Mouse (Mus musculus): Measurements from ENCODE around the gene Spen.

Spen gene

DNA sequence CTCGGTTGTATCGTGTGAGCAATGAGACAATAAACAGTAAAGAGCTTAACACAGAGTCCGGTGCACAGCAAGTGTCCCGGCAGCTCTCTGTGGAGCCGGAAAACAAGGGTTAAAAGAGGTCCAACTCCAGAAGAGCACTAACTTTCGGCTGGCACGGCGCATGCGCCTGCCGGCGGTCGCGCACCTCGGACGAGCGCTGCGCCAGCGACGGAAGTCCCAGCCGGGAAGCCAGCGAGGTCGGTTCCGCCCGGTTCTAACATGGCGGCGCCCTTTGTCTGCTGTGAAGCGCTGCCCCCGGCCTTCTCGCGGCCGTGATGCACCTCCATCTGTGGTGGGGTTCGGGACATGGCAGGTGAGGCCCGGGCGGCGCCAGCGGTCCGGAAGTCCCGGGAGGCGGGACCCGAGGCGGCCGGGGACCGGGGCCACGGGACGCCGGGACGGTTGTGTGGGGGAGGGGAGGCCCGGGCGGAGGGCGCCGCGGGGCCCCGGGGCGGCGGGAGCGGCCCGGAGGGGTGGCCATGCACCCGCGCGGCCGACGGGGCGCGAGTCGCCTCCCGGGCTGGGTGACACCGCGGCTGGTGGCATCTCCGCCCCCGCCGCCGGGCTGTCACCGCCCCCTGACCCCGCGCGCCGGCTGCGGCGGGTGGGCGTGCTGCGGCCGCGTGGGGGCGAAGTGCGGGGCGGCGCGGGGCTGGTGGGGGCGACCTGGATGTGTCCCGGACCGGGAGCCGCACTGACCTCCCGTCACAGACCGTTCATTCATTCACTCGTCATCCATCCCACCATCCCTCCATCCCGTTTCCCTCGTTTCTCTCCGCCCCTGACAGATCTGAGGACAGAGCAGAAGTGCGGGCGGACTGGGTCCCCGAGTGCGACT, 93.7 kb downstream of the Spen start, which contains the start of gene Zbtb17:
Gene Zbtb17 (plus strand): TSS at position 204 of the 877 bp plus-strand sequence.
- DNase-seq (ENCODE audit: low read depth, low spot score), result peak; percentile 92
- Histone ChIP-seq H3K27me3 (ENCODE audit: control insufficient read depth, insufficient read depth, low read length, poor library complexity, severe bottlenecking) (no peaks in the 10 kb centered on the region; the same call in 1 of the 2 replicates), H3K36me3 (ENCODE audit: control insufficient read depth, insufficient read depth, low read length, poor library complexity, severe bottlenecking) (no peaks in the 10 kb centered on the region; the same call in 1 of the 2 replicates)

- DNase-seq (ENCODE audit: low read depth, low spot score), result no peak
- no peaks in the 10 kb centered on the region; the same call in 1 of the 2 replicates for H3K27me3 ChIP-seq (ENCODE audit: control insufficient read depth, insufficient read depth, low read length, poor library complexity, severe bottlenecking)
Observed at GRCm38 (mm10) chr4:141443641-141444429, 94.6 kb downstream of the Spen start.

DNA sequence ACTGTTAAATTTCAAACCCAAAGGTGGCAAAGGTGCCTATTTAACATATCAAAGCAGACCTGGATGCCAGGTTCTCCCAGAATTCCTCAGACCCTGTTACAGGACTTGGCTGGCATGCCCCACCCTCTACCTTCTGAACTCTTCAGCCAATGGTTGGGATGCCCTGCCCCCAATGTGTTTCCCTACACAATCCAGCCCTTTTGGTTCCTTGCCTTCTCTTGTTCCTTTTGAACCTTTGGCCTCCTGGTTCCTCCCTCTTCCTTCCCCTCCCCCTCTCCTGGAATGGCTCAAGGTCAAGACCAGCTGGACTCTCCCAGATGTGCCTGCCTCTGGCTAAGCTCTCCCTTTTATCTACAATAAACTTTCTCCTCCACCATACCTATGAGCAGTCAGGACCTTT, 97.5 kb downstream of the Spen start:
- no peaks in the 10 kb centered on the region; the same call in 1 of the 2 replicates for H3K27me3 ChIP-seq (ENCODE audit: control insufficient read depth, insufficient read depth, low read length, poor library complexity, severe bottlenecking)
- no peak for DNase-seq (ENCODE audit: low read depth, low spot score)
- H3K36me3 ChIP-seq (ENCODE audit: control insufficient read depth, insufficient read depth, low read length, poor library complexity, severe bottlenecking), result no peaks in the 10 kb centered on the region

More at GRCm38 (mm10) chr4:141443641-141444429, 94.6 kb downstream of the Spen start:
- no peaks in the 10 kb centered on the region; the same call in 1 of the 2 replicates for H3K36me3 ChIP-seq (ENCODE audit: control insufficient read depth, insufficient read depth, low read length, poor library complexity, severe bottlenecking)

GRCm38 (mm10) chr4:141439083-141439803, 99.2 kb downstream of the Spen start:
- no peaks in the 10 kb centered on the region for H3K36me3 ChIP-seq (ENCODE audit: control insufficient read depth, insufficient read depth, low read length, poor library complexity, severe bottlenecking)
- DNase-seq (ENCODE audit: low read depth, low spot score), result no peak
- H3K27me3 ChIP-seq (ENCODE audit: control insufficient read depth, insufficient read depth, low read length, poor library complexity, severe bottlenecking), result no peaks in the 10 kb centered on the region; the same call in 1 of the 2 replicates

DNA sequence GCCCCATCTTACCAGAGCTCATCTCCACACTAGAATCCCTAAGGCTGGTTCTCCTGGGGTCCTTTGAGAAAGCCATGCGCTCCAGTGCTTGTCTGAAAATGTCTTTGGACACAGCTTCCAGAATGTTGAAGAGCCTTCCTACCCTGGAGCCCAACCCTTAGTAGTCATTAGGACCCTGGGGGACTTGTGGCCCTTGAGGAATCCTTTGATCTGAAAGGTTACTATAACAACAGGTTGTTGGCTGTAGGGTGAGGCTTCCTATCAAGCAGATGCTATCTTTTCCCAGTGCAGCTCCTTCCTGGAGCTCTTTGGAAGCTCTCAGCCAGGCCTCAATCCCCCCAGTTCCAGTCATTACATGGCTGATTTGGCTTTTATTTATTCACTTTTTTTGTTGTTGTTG, 102.4 kb downstream of the Spen start, which contains the start of gene Srarp:
Gene Srarp (minus strand): TSS at position 132 of the 400 bp plus-strand sequence.
- H3K36me3 ChIP-seq (ENCODE audit: control insufficient read depth, insufficient read depth, low read length, poor library complexity, severe bottlenecking), result no peaks in the 10 kb centered on the region
- no peaks in the 10 kb centered on the region for H3K27me3 ChIP-seq (ENCODE audit: control insufficient read depth, insufficient read depth, low read length, poor library complexity, severe bottlenecking)

GRCm38 (mm10) chr4:141433191-141433590, 105.2 kb downstream of the Spen start:
- no peaks in the 10 kb centered on the region for H3K36me3 ChIP-seq (ENCODE audit: control insufficient read depth, insufficient read depth, low read length, poor library complexity, severe bottlenecking)
- DNase-seq (ENCODE audit: low read depth, low spot score), result no peak

More for the DNA sequence above, 102.4 kb downstream of the Spen start, which contains the start of gene Srarp:
- DNase-seq (ENCODE audit: low read depth, low spot score), result no peak

DNA sequence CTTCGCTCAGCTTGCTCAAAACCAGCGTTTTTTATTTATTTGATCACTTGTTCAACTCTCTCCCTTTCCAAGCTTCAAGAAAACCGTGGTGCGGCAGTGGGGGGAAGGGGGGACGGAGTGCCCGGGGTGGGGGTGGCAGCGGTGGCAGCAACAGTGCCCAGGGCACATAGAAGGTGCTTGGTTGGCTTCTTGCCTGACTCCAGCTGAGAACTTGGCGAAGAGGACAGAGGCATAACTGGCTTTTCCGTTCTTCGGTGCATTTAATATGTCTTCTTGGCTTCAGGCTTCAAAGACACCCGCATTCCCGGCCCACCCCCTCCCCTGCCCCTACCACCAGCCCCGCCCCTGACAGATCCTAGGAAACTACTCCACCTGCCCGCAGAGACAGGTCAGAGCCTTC, 105.7 kb downstream of the Spen start:
- DNase-seq (ENCODE audit: low read depth, low spot score), result no peak
- Histone ChIP-seq H3K27me3 (ENCODE audit: control insufficient read depth, insufficient read depth, low read length, poor library complexity, severe bottlenecking) (no peaks in the 10 kb centered on the region), H3K36me3 (ENCODE audit: control insufficient read depth, insufficient read depth, low read length, poor library complexity, severe bottlenecking) (no peaks in the 10 kb centered on the region)

More at GRCm38 (mm10) chr4:141433191-141433590, 105.2 kb downstream of the Spen start:
- H3K27me3 ChIP-seq (ENCODE audit: control insufficient read depth, insufficient read depth, low read length, poor library complexity, severe bottlenecking), result no peaks in the 10 kb centered on the region

DNA sequence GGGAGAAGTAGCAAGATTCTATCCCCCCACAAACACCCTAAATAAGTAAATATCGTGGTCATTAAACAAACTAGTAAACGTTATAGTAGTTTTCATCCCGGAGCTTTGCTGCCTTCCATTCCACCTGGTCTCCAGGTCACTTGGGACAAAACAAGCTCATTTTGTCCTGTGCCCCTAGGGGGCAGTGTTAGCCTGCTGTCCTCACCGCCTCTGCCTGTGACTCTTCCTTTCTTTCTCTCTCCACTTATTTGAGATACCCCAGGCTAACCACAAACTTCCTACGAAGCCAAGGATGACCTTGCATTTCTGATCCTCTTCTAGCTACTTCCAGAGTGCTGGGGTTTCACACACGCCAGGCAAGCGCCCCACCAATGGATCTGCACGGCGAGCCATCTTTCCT, 107.4 kb downstream of the Spen start:
- H3K36me3 ChIP-seq (ENCODE audit: control insufficient read depth, insufficient read depth, low read length, poor library complexity, severe bottlenecking), result no peaks in the 10 kb centered on the region
- H3K27me3 ChIP-seq (ENCODE audit: control insufficient read depth, insufficient read depth, low read length, poor library complexity, severe bottlenecking), result no peaks in the 10 kb centered on the region
- DNase-seq (ENCODE audit: low read depth, low spot score), result peak; percentile 80

- DNase-seq (ENCODE audit: low read depth, low spot score), result peak; percentile 33
- no peaks in the 10 kb centered on the region for H3K36me3 ChIP-seq (ENCODE audit: control insufficient read depth, insufficient read depth, low read length, poor library complexity, severe bottlenecking)
- H3K27me3 ChIP-seq (ENCODE audit: control insufficient read depth, insufficient read depth, low read length, poor library complexity, severe bottlenecking), result no peaks in the 10 kb centered on the region
Observed at GRCm38 (mm10) chr4:141429847-141430246, 108.5 kb downstream of the Spen start.

DNA sequence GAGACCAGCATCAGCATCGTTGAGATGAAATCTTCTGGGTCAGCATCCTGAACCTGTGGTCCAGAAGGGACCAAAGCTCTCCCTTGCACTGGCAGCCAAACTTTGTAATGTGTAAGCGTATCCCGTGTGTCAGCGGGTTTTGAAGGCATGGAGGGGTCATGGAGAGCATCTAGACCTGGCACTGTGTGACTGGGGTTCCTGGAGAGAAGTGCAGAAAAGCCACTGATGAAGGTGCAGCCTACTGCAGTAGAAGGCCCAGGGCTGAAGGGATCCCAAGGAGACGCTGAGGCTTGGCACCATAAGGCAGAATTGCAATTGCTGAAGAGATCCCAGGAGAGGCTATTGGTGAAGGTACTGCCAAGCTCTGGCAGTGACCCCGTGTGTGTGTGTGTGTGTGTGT, 109.0 kb downstream of the Spen start:
- DNase-seq (ENCODE audit: low read depth, low spot score), result no peak
- H3K27me3 ChIP-seq (ENCODE audit: control insufficient read depth, insufficient read depth, low read length, poor library complexity, severe bottlenecking), result no peaks in the 10 kb centered on the region
- H3K36me3 ChIP-seq (ENCODE audit: control insufficient read depth, insufficient read depth, low read length, poor library complexity, severe bottlenecking), result no peaks in the 10 kb centered on the region

DNA sequence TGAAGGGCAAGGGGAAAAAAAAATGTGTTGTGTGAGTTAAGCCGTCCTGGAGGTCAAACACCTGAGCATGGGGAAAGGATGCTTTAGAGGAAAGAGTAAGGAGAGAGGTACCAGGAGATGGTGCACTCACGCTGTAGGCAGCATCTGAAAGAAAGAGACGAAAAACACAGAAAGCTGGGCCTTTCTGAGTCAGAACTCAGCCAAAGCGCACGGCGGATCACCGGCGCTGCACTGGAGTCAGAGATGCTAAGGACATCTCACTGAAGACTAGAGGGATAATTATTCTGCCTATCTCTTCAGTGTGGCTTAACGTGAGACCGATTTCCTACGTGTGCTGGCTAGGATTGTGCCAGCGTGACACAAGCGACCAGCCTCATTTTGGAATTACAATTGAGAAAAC, 110.5 kb downstream of the Spen start:
- H3K27me3 ChIP-seq (ENCODE audit: control insufficient read depth, insufficient read depth, low read length, poor library complexity, severe bottlenecking), result no peaks in the 10 kb centered on the region
- no peak for DNase-seq (ENCODE audit: low read depth, low spot score)

DNA sequence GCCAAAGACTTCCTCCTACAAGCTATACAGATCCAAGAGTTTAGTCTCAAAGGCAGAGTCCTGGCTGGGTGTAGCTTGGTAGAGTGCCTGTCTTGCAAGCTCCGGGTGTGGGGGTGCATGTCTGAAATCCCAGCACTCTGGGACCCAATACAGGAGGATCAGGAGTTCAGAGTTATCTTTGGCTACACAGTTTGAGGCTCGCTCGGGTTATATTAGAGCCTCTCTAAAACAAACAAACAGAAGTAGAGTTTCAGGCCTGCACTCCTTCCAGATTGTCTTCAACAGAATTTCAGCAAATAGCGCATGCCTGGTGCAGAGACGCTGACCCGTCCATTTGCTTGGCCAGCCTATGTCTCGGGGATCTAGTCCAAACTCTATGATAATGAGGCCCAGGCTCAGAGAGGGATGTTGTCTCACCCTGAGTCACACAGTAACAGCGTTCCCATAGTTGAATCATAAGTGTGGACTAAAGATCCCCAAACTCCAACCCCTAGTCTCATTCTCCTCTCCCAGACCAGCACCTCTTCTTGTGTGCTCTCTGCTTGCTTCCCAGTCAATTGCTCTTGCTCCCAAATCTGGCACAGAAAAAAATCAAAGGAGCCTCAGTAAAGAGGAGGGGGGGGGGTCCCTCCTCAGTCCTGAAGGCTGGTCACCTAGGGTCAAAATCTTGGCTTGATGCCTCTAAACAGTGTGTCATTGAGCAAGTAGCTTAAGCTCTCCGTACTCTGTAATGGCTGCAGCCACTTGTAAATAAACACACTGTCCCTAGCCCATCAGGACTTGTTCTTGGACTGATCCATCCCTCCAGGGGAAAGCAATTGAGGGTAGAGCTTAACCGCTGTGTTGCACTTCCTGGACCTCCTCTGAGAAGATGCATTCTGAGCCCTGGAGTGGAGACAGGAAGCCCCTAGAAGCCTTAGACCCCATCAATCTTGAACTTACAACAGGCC, 111.3 kb downstream of the Spen start:
- no peak for DNase-seq (ENCODE audit: low read depth, low spot score)
- no peaks in the 10 kb centered on the region for H3K36me3 ChIP-seq (ENCODE audit: control insufficient read depth, insufficient read depth, low read length, poor library complexity, severe bottlenecking)
- no peaks in the 10 kb centered on the region for H3K27me3 ChIP-seq (ENCODE audit: control insufficient read depth, insufficient read depth, low read length, poor library complexity, severe bottlenecking)

More for the DNA sequence above, 110.5 kb downstream of the Spen start:
- no peaks in the 10 kb centered on the region for H3K36me3 ChIP-seq (ENCODE audit: control insufficient read depth, insufficient read depth, low read length, poor library complexity, severe bottlenecking)

All from splenic B cell, adult 2 months (primary cell).